Mouse (Mus musculus): ENCODE data around the gene Vkorc1. TPM values are rescaled to one million over a fixed set of nuclear protein-coding genes. Genes with fewer than 3 reads are reported as not detected.

Vkorc1 gene
- total RNA-seq, 2 experiments from 2014 or later = 26.3 to 26.6 TPM

GRCm38 (mm10) chr7:127858258-127858657 is 37.2 kb downstream of the Vkorc1 start:
- H3K4me3 ChIP-seq = no peak overlapping the region
- TF ChIP-seq CTCF (conservative IDR thresholded peaks at IDR 0.05) = no peak
- H3K27ac ChIP-seq = no peak overlapping the region
- no peak for DNase-seq (ENCODE audit: low spot score in 2 of 2)

GRCm38 (mm10) chr7:127850906-127851305 is 44.5 kb downstream of the Vkorc1 start:
- DNase-seq (ENCODE audit: low spot score in 2 of 2) = no peak
- no peak for TF ChIP-seq CTCF (conservative IDR thresholded peaks at IDR 0.05)
- Histone ChIP-seq H3K27ac (no peak overlapping the region), H3K4me3 (no peak overlapping the region)

- no peak for TF ChIP-seq CTCF (conservative IDR thresholded peaks at IDR 0.05)
- H3K4me3 ChIP-seq = no peak overlapping the region
- no peak for DNase-seq (ENCODE audit: low spot score in 2 of 2)
- no peak overlapping the region for H3K27ac ChIP-seq
Measured at GRCm38 (mm10) chr7:127849973-127850875, 45.2 kb downstream of the Vkorc1 start.

Other genes with a start within 250 kb of the Vkorc1 start
- gene Bcl7c, start 186.7 kb downstream of the Vkorc1 start, total RNA-seq (2021) = 10 to 100 TPM; 20.1 to 26.6 TPM
- 1 to 10 TPM; 1.9 to 3.1 TPM for gene Ctf1, start 182.9 kb downstream of the Vkorc1 start, total RNA-seq (2021)
- gene Ctf2, start 163.5 kb downstream of the Vkorc1 start, total RNA-seq (2021) = not detected
- gene Fbxl19, start 151.1 kb downstream of the Vkorc1 start, total RNA-seq (2021) = 10 to 100 TPM; 53.8 to 59.7 TPM
- gene Orai3, start 125.8 kb downstream of the Vkorc1 start, total RNA-seq (2021) = 10 to 100 TPM; 30.1 to 31.5 TPM
- gene Setd1a, start 118.9 kb downstream of the Vkorc1 start, total RNA-seq (2021) = 10 to 100 TPM; 44.5 to 49.4 TPM
- 1 to 10 TPM; 1.4 to 3.3 TPM for gene Gm49388, start 110.0 kb downstream of the Vkorc1 start, total RNA-seq (2021)
- 1 to 10 TPM; 7.0 to 8.8 TPM for gene Hsd3b7, start 95.0 kb downstream of the Vkorc1 start, total RNA-seq (2021)
- gene Stx4a, start 71.3 kb downstream of the Vkorc1 start, total RNA-seq (2021) = 10 to 100 TPM; 60.2 to 64.6 TPM
- gene Stx1b, start 71.1 kb downstream of the Vkorc1 start, total RNA-seq (2021) = 100 to 1,000 TPM; 336 to 351 TPM
- gene Zfp646, start 19.4 kb downstream of the Vkorc1 start, total RNA-seq (2021) = 10 to 100 TPM; 33.3 to 35.8 TPM
- gene Zfp668, start 18.8 kb downstream of the Vkorc1 start, total RNA-seq (2021) = 10 to 100 TPM; 24.3 to 25.7 TPM
- 1 to 10 TPM; 2.8 to 3.1 TPM for gene Prss53, start 4.6 kb downstream of the Vkorc1 start, total RNA-seq (2021)
- not detected for gene Gm21974, start 163 bp downstream of the Vkorc1 start, total RNA-seq (2021)
- gene Bckdk, start 8.5 kb upstream of the Vkorc1 start, total RNA-seq (2021) = 10 to 100 TPM; 36.9 to 41.7 TPM
- gene Kat8, start 16.9 kb upstream of the Vkorc1 start, total RNA-seq (2021) = 10 to 100 TPM; 31.7 to 34.3 TPM
- under 1 TPM; 0.20 to 0.66 TPM for gene Prss8, start 34.5 kb upstream of the Vkorc1 start, total RNA-seq (2021)
- gene Prss36, start 51.1 kb upstream of the Vkorc1 start, total RNA-seq (2021) = 10 to 100 TPM in 1 of 2 experiments, 1 to 10 TPM in 1; 9.7 to 10.6 TPM
- 100 to 1,000 TPM; 345 to 392 TPM for gene Fus, start 71.8 kb upstream of the Vkorc1 start, total RNA-seq (2021)
- gene Pycard, start 98.2 kb upstream of the Vkorc1 start, total RNA-seq (2021) = 1 to 10 TPM; 1.9 to 3.0 TPM
- gene Trim72, start 108.3 kb upstream of the Vkorc1 start, total RNA-seq (2021) = 1 to 10 TPM in 1 of 2 experiments, under 1 TPM in 1; 0.77 to 1.0 TPM
- gene Itgam, start 167.0 kb upstream of the Vkorc1 start, total RNA-seq (2021) = 10 to 100 TPM; 10.1 to 10.6 TPM
- gene Gm49368, start 167.1 kb upstream of the Vkorc1 start, total RNA-seq (2021) = not detected
- under 1 TPM in 1 of 2 experiments, not detected in 1; 0.10 TPM for gene Itgax, start 233.9 kb upstream of the Vkorc1 start, total RNA-seq (2021)

Data from layer of hippocampus, adult 2 months (tissue).